Mouse (Mus musculus): ENCODE data around the gene Gm43518.

DNA sequence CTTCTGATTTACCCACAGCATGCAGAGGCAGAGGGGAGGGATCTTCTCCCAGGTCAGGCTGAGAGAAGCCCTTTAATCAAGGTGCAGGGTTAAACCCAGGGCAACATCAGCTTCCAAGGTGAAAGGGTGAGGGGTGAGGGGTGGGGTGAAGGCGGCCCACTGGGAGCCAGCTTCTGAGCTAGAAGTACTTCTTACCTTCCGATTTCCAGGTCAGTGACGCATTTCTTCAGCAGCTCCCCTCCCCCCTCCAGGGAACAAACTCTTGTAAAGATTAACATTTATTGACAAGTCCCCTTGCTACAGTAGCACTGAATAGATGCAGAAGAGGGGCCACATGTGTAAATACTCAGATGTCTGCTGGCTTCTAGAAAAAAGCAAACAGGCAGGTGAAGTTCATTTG is 50.0 kb downstream of the Gm43518 start:
- TF ChIP-seq CTCF (IDR thresholded peaks at IDR 0.05; ENCODE audit: control insufficient read depth, insufficient read depth, insufficient replicate concordance, low read depth, low read length) = no peak
- no peak for TF ChIP-seq POLR2A (IDR thresholded peaks at IDR 0.05; ENCODE audit: control insufficient read depth, low read depth, low read length)
